Mouse (Mus musculus): ENCODE data around the gene Rhox2g. TPM values are rescaled to one million over a fixed set of nuclear protein-coding genes. Genes with fewer than 3 reads are reported as not detected.

Gene Rhox2g
- polyA plus RNA-seq (2012; rRNA removed; ENCODE audit: low replicate concordance) = not detected in 2 replicates

DNA sequence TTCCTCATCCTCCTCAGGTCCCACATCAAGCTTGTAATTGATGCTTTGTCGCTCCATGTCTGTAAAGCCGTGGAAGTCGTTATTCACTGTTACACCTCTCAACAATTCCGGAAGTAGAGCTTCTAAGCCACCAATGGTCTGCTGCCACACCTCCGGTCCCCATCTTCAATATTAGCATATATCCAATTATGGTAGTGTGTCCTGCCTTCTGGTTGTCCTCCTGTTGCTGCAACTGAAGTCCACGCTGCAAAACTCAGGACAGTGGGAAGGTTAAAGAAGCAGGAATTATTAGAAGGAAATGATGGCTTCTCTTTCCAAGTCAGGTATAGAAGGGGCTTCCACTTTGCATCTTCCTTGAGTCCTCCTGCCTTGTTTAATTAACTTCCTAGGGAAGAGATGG lies at the start of gene Rhox2g:
Gene Rhox2g (minus strand): TSS at position 101 of the 400 bp plus-strand sequence.

DNA sequence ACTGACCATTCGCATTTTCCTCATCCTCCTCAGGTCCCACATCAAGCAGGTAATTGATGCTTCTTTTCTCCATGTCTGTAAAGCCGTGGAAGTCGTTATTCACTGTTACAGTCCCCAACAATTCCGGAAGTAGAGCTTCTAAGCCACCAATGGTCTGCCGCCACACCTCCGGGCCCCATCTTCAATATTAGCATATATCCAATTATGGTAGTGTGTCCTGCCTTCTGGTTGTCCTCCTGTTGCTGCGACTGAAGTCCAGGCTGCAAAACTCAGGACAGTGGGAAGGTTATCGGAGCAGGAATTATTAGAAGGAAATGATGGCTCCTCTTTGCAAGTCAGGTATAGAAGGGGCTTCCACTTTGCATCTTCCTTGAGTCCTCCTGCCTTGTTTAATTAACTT lies 29.9 kb upstream of the Rhox2g start, which contains the start of gene Rhox2h:
Gene Rhox2h (minus strand): TSS at position 101 of the 400 bp plus-strand sequence.

DNA sequence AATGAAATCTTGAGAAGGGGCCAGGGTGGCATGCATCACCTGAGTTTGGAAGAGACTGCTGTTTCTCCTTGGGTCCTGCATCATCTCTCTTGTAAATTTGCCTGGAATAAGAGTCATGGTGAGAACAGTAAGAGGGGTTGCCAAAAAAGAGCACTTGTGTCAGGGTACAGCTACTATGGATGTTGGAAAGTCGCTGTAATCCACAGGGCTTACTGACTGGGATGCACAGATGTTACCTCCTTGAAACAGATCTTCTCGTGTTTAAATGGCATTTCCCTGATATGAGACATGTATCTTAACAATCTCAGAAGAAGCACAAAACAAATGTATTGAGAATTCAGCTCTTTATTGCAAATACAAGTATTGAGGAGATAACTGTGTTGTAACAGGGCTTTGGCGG lies 25.4 kb upstream of the Rhox2g start, which contains the start of gene Rhox3h:
Gene Rhox3h (minus strand): TSS at position 101 of the 400 bp plus-strand sequence.

DNA sequence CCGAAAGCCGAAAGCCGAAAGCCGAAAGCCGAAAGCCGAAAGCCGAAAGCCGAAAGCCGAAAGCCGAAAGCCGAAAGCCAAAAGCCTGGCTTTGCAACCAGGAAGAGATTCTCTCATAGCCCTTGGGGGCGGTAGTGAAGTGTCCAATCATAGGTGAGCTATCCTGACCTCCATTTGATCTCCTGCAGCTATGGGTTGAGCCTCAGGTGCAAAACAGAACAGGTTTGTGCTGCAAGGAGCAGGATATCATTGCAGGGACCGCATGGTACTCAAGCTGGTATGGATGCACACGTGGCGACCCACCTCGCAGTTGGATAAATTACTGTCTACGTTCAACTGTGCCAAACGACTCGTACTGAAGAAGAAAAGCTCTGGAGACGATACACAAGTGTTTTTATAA lies 8.0 kb upstream of the Rhox2g start, which contains the start of gene Rhox4g:
Gene Rhox4g (minus strand): TSS at position 101 of the 400 bp plus-strand sequence.

DNA sequence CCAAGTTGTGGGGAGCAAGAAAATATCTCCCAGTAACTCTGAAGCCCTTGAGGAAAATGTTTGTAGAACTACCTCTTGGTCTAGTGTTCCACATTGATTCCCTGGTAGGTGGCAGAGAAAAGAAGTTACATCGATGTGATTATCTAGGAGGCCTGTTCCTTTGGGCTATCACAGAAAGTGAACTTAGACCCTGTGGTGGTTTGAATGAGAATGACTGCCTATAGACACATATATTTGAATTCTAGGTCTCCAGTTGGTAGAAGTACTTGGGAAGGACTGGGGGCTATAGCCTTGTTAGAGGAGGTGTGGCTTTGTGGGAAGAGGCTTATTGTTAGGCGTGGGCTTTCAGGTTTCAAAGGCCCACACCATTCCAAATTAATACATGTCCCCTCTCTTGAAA lies 14.8 kb downstream of the Rhox2g start, which contains the start of gene Rhox3g:
Gene Rhox3g (minus strand): TSS at position 101 of the 400 bp plus-strand sequence.

DNA sequence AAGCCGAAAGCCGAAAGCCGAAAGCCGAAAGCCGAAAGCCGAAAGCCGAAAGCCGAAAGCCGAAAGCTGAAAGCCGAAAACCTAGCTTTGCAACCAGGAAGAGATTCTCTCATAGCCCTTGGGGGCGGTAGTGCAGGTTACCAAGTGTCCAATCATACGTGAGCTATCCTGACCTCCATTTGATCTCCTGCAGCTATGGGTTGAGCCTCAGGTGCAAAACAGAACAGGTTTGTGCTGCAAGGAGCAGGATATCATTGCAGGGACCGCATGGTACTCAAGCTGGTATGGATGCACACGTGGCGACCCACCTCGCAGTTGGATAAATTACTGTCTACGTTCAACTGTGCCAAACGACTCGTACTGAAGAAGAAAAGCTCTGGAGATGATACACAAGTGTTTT lies 35.7 kb downstream of the Rhox2g start, which contains the start of gene Rhox4f:
Gene Rhox4f (minus strand): TSS at position 101 of the 400 bp plus-strand sequence.

Other genes starting within 250 kb of the Rhox2g start
- not detected in 2 replicates for gene Rhox2b, start 231.4 kb downstream of the Rhox2g start, polyA plus RNA-seq (2012; rRNA removed; ENCODE audit: low replicate concordance)
- not detected in 2 replicates for gene Rhox4b, start 211.0 kb downstream of the Rhox2g start, polyA plus RNA-seq (2012; rRNA removed; ENCODE audit: low replicate concordance)
- gene Rhox2c, start 189.8 kb downstream of the Rhox2g start, polyA plus RNA-seq (2012; rRNA removed; ENCODE audit: low replicate concordance) = not detected in 2 replicates
- not detected in 2 replicates for gene Rhox3c, start 184.9 kb downstream of the Rhox2g start, polyA plus RNA-seq (2012; rRNA removed; ENCODE audit: low replicate concordance)
- not detected in 2 replicates for gene Rhox4c, start 163.1 kb downstream of the Rhox2g start, polyA plus RNA-seq (2012; rRNA removed; ENCODE audit: low replicate concordance)
- gene Rhox2d, start 150.0 kb downstream of the Rhox2g start, polyA plus RNA-seq (2012; rRNA removed; ENCODE audit: low replicate concordance) = not detected in 2 replicates
- gene Rhox4d, start 129.1 kb downstream of the Rhox2g start, polyA plus RNA-seq (2012; rRNA removed; ENCODE audit: low replicate concordance) = not detected in 2 replicates
- gene Rhox2e, start 113.0 kb downstream of the Rhox2g start, polyA plus RNA-seq (2012; rRNA removed; ENCODE audit: low replicate concordance) = not detected in 2 replicates
- not detected in 2 replicates for gene Rhox3e, start 101.5 kb downstream of the Rhox2g start, polyA plus RNA-seq (2012; rRNA removed; ENCODE audit: low replicate concordance)
- gene Rhox4e, start 86.1 kb downstream of the Rhox2g start, polyA plus RNA-seq (2012; rRNA removed; ENCODE audit: low replicate concordance) = not detected in 2 replicates
- not detected in 2 replicates for gene Rhox2f, start 72.1 kb downstream of the Rhox2g start, polyA plus RNA-seq (2012; rRNA removed; ENCODE audit: low replicate concordance)
- gene Rhox3f, start 62.5 kb downstream of the Rhox2g start, polyA plus RNA-seq (2012; rRNA removed; ENCODE audit: low replicate concordance) = not detected in 2 replicates
- not detected in 2 replicates for gene Rhox4f, start 35.8 kb downstream of the Rhox2g start, polyA plus RNA-seq (2012; rRNA removed; ENCODE audit: low replicate concordance)
- not detected in 2 replicates for gene Rhox3g, start 14.9 kb downstream of the Rhox2g start, polyA plus RNA-seq (2012; rRNA removed; ENCODE audit: low replicate concordance)
- gene Rhox4g, start 7.9 kb upstream of the Rhox2g start, polyA plus RNA-seq (2012; rRNA removed; ENCODE audit: low replicate concordance) = not detected in 2 replicates
- not detected in 2 replicates for gene Rhox3h, start 25.3 kb upstream of the Rhox2g start, polyA plus RNA-seq (2012; rRNA removed; ENCODE audit: low replicate concordance)
- gene Rhox2h, start 29.8 kb upstream of the Rhox2g start, polyA plus RNA-seq (2012; rRNA removed; ENCODE audit: low replicate concordance) = not detected in 2 replicates
- not detected in 2 replicates for gene Rhox5, start 161.4 kb upstream of the Rhox2g start, polyA plus RNA-seq (2012; rRNA removed; ENCODE audit: low replicate concordance)
- not detected in 2 replicates for gene Rhox6, start 183.4 kb upstream of the Rhox2g start, polyA plus RNA-seq (2012; rRNA removed; ENCODE audit: low replicate concordance)
- gene Rhox7a, start 188.2 kb upstream of the Rhox2g start, polyA plus RNA-seq (2012; rRNA removed; ENCODE audit: low replicate concordance) = not detected in 2 replicates
- not detected in 2 replicates for gene Rhox8, start 235.5 kb upstream of the Rhox2g start, polyA plus RNA-seq (2012; rRNA removed; ENCODE audit: low replicate concordance)

All from duodenum, adult 2 months (tissue).